Mouse (Mus musculus) hindbrain, embryonic 15.5 days (tissue): ENCODE data around the gene Fam92b. TPM values are rescaled to one million over a fixed set of nuclear protein-coding genes. Genes with fewer than 3 reads are reported as not detected.
A peak's percentile ranks its signal among the peaks of the same experiment; 100 is the strongest.

Experiments used
- ATAC-seq: fragments of 200-750 bp; cut with Nextera tagmentation; 2 replicates; pipeline ENCODE4 v1.8.0; 2017; ENCODE audit warnings: low read depth, moderate number of reproducible peaks, moderate TSS enrichment; ENCODE audit not compliant: low FRiP score
- H3K27ac ChIP-seq: fragments of 300-500 bp; sonication (generic); replicated peaks from 2 replicates; pipeline ENCODE4 v1.5.1; 2015; ENCODE audit warnings: mild to moderate bottlenecking, inconsistent platforms
- H3K27me3 ChIP-seq: fragments of 300-500 bp; sonication (generic); 2 replicates; pipeline ENCODE4 v1.6.1; 2015; ENCODE audit warnings: control low read depth, inconsistent platforms
- H3K36me3 ChIP-seq: fragments of 300-500 bp; sonication (generic); 2 replicates; pipeline ENCODE4 v1.6.1; 2015; ENCODE audit warnings: control low read depth, inconsistent platforms
- H3K4me1 ChIP-seq: fragments of 300-500 bp; sonication (generic); replicated peaks from 2 replicates; pipeline ENCODE4 v1.6.1; 2015; ENCODE audit warnings: control low read depth, inconsistent platforms
- H3K4me2 ChIP-seq: fragments of 300-500 bp; sonication (generic); 2 replicates; pipeline ENCODE4 v1.6.1; 2015; ENCODE audit warnings: moderate library complexity, mild to moderate bottlenecking, inconsistent platforms
- H3K4me3 ChIP-seq: fragments of 300-500 bp; sonication (generic); 2 replicates; pipeline ENCODE4 v1.5.1; 2015; ENCODE audit warnings: mild to moderate bottlenecking, inconsistent platforms
- H3K9ac ChIP-seq: fragments of 300-500 bp; sonication (generic); 2 replicates; pipeline ENCODE4 v1.6.1; 2015; ENCODE audit warnings: inconsistent platforms
- H3K9me3 ChIP-seq: fragments of 300-500 bp; sonication (generic); 2 replicates; pipeline ENCODE4 v1.6.1; 2016; ENCODE audit warnings: control low read depth, inconsistent platforms
- WGBS: fragments of 180-500 bp; shearing (Covaris S2); methylation state at CpG from one replicate; pipeline ENCODE4 v1.1.7; 2015; 5-methylcytosine and 5-hydroxymethylcytosine counted together
- polyA plus RNA-seq: library from polyadenylated mRNA; unstranded; fragments of >200 nt; fragmentation: Nextera tagmentation; extraction: Ambion mirVana; gene quantifications from 2 replicates; pipeline ENCODE4 v1.2.1, GENCODE M21; 2015

The Fam92b gene
- polyA plus RNA-seq, 1 experiment from 2014 or later = 2.2 TPM

DNA sequence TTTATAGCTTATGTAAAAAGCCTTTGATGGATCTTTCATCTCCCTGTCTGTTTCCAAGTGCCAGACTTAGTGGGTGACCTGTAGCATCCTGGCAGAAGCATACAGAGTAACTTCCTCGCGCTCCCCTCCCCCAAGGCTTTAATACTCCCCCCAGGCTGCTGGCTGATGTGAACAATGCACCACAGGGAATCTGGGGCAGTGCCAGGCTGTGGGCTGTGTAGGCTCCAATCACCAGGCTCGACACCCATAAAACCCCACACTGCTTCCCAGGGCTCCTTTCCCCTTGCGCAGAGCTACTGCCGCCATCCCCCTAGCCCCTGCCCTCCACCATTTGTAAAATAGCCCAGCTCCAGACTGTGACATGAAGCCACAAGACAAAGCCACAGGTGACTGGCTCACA lies 9.4 kb downstream of the Fam92b start:
- 0 out of 2 replicates have a peak, but pooled peaks have one; percentile 32 for ATAC-seq
- H3K4me1 ChIP-seq = peaks cover 17% of the 10 kb centered on the region
- 21% methylated on average over 5 of the region's 5 CpGs for WGBS
- no peak overlapping the region for H3K27ac ChIP-seq
- H3K4me3 ChIP-seq = no peak overlapping the region
- no peak overlapping the region for H3K9ac ChIP-seq
- H3K27me3 ChIP-seq = no peaks in the 10 kb centered on the region
- H3K36me3 ChIP-seq = no peaks in the 10 kb centered on the region
- H3K9me3 ChIP-seq = no peaks in the 10 kb centered on the region
- no peak overlapping the region for H3K4me2 ChIP-seq

DNA sequence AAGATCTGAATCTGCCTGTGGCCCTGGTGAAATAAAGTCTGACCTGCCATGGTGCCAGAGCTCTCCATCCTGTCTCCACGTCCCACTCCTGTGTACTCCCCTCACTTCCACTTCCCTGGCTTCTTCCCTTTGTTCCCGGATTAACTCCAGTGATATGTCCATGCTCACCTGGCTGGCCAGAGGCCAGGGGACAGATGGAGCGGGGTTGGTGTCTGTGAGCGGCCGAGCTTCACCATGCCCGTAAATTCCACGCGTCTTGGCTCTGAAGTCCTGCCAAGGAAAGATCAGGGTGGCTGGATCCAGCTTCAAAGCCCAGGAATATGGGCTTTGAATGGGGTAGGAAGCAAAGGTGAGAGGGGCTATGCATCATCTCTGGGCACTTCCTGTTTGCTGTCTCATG lies 10.1 kb downstream of the Fam92b start:
- Histone ChIP-seq H3K4me3 (no peak overlapping the region), H3K27ac (no peak overlapping the region), H3K4me1 (peaks cover 17% of the 10 kb centered on the region), H3K9me3 (no peaks in the 10 kb centered on the region), H3K36me3 (no peaks in the 10 kb centered on the region), H3K9ac (no peak overlapping the region), H3K4me2 (no peak overlapping the region), H3K27me3 (no peaks in the 10 kb centered on the region)
- 72% methylated on average over 8 of the region's 8 CpGs for WGBS
- no peak for ATAC-seq

DNA sequence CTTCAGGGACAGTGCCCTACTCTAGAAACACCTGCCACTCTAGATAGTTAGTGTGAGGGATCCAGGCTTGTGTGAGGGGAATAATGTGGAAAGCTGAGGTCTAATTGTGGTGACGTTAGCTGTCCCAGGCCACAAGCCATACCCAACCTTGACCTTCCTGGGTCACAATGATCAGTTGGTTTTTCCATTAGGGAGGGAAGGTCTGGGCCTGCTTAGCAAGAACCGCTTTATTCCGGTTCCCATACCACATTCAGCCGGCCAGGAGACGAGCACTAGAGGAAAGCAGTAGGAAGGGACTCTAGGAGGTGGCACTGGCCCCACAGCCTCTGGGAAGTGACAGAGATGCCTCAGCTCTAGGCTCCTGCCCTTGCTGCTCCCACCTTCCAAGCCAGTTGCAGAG lies 13.2 kb downstream of the Fam92b start:
- no peaks in the 10 kb centered on the region for H3K9me3 ChIP-seq
- H3K27me3 ChIP-seq = no peaks in the 10 kb centered on the region
- 88% methylated on average over 5 of the region's 5 CpGs for WGBS
- H3K4me3 ChIP-seq = no peak overlapping the region
- no peaks in the 10 kb centered on the region for H3K36me3 ChIP-seq
- ATAC-seq = no peak
- peaks cover 20% of the 10 kb centered on the region for H3K4me1 ChIP-seq
- no peak overlapping the region for H3K4me2 ChIP-seq
- no peak overlapping the region for H3K9ac ChIP-seq
- no peak overlapping the region for H3K27ac ChIP-seq

DNA sequence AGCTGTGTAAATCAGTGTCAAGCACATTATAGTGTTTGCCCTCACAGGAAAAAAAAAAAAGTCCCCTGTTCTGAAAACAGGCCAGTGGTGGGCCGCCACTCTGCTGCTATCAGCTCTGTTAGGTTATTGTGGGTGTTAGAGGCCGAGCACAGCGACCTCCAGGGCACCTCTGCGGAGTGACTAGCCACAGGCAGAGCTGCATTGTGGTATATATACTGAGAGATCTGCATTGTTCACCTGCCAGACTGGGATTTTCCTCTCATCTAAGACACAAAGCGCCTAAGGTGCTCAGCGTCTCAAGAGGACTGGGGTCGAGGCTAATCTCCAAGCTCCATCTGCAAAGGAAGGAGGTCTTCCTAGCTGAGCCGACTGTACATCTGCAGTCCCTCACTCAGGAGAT lies 13.9 kb downstream of the Fam92b start:
- no peak overlapping the region for H3K9ac ChIP-seq
- H3K36me3 ChIP-seq = no peaks in the 10 kb centered on the region
- no peak overlapping the region for H3K4me2 ChIP-seq
- no peak overlapping the region for H3K27ac ChIP-seq
- peaks cover 16% of the 10 kb centered on the region for H3K4me1 ChIP-seq
- no peak overlapping the region for H3K4me3 ChIP-seq
- 78% methylated on average over 8 of the region's 8 CpGs for WGBS
- no peaks in the 10 kb centered on the region for H3K9me3 ChIP-seq
- ATAC-seq = no peak
- H3K27me3 ChIP-seq = no peaks in the 10 kb centered on the region

DNA sequence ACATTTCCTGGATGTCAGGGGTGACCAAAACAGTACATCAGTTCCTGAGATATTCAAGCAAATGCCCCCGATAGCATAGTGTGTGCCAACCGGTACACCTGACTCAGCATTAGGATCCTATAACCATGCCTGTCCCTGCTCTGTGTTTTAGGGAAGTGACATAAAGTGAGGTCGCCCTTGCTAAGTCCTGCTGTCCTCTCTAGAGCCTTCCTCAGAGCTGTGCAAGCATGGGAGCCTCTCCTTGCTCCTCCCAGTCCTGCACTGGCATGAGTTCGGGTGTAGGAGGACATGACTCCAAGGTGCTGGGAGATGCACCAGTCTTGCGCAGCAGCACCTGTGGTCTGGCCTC lies 14.9 kb downstream of the Fam92b start:
- Histone ChIP-seq H3K36me3 (no peaks in the 10 kb centered on the region), H3K9ac (no peak overlapping the region), H3K4me2 (no peak overlapping the region), H3K9me3 (no peaks in the 10 kb centered on the region), H3K4me3 (no peak overlapping the region), H3K27me3 (no peaks in the 10 kb centered on the region), H3K4me1 (peaks cover 6% of the 10 kb centered on the region), H3K27ac (no peak overlapping the region)
- no peak for ATAC-seq
- 93% methylated on average over 5 of the region's 5 CpGs for WGBS

DNA sequence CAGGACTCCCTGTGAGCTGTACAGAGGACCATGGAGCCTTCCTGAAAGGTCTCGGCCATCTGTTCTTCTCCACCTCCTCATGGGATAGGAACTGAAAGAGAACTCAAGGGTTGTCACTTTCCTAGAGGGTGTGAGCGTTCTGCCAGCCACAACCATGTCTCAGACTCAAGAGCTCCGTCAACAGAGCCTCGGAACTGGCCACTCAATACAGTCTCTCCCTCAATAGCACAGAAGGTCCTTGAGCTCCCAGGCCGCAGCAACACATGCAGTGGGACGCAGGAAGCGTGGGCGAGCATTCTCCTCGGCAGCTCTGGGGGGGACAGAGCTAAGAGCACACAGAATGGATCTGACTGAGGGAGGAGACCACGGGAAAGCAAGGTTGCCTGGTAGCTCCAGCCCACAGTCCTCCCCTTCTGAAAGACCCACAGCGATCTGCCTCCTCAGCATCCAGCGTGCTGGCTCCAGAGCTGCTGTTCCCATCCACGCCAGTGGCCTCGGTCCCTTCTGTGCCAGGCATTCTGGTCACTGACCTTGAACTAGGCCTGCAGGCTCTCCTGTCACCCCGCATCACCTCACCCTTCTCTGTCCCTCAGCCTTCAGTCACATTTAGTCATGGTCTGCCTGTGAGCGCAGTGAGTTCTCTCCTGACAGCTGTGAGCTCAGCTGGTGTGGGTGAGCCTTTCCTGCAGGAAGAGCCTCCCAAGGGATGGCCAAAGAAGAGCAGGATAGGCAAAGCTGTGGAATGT lies 15.4 kb downstream of the Fam92b start:
- no peak overlapping the region for H3K4me3 ChIP-seq
- H3K36me3 ChIP-seq = no peaks in the 10 kb centered on the region
- no peak overlapping the region for H3K9ac ChIP-seq
- no peak overlapping the region for H3K4me2 ChIP-seq
- 73% methylated on average over 16 of the region's 16 CpGs for WGBS
- H3K9me3 ChIP-seq = no peaks in the 10 kb centered on the region
- no peak overlapping the region for H3K27ac ChIP-seq
- ATAC-seq = no peak
- H3K4me1 ChIP-seq = 0 out of 2 replicates have a peak, but pooled peaks cover 3% of the 10 kb centered on the region
- no peaks in the 10 kb centered on the region for H3K27me3 ChIP-seq

DNA sequence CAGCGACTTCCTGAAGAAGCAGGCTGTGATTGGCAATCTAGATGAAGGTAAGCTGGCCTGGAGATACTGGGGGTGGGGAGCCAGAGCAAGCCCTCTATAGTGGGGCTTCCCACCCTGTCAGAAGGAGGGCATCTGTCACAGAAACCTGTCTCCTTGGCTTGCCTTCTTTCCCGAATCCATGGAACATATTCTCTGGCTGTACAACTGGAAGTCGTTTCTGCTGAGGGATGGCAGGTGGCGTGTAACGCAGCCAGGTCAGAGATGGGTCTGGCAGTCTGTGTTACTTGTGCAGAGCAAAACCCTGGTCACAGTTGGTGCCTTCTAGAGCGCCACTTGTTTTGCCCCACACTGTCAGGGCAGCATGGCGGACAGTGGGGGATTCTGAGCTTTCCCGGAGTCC lies 16.9 kb downstream of the Fam92b start:
- Histone ChIP-seq H3K4me3 (no peak overlapping the region), H3K9ac (no peak overlapping the region), H3K9me3 (no peaks in the 10 kb centered on the region), H3K36me3 (0 out of 2 replicates have a peak, but pooled peaks cover 4% of the 10 kb centered on the region), H3K4me2 (no peak overlapping the region), H3K4me1 (0 out of 2 replicates have a peak, but pooled peaks cover 3% of the 10 kb centered on the region), H3K27me3 (no peaks in the 10 kb centered on the region), H3K27ac (0 out of 2 replicates have a peak overlapping the region, but pooled peaks have one; percentile 45)
- 81% methylated on average over 8 of the region's 8 CpGs for WGBS
- no peak for ATAC-seq

DNA sequence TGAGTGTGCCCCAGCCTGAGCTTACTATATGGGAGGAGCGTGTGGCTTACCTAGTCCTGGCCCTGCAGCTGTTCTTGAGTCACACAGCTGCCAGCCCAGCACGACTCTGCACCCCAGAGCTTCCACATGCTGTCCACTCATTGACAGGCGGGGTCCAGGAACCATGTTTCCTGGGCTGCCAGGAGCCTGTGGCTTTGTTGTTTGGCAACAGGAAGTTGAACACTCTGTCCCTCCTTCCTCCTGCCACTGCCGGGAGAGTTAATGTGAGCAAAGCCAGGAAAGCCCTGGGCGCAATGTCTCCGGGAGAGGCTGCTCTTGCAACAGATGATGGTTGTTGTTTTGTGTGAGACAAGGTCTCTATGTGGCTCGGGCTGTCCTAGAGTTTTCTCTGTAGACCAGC lies 24.6 kb downstream of the Fam92b start:
- Histone ChIP-seq H3K27ac (no peak overlapping the region), H3K9me3 (no peaks in the 10 kb centered on the region), H3K36me3 (peaks cover 13% of the 10 kb centered on the region; the same call in 1 of the 2 replicates), H3K27me3 (no peaks in the 10 kb centered on the region), H3K4me3 (no peak overlapping the region), H3K4me1 (0 out of 2 replicates have a peak, but pooled peaks cover 4% of the 10 kb centered on the region), H3K9ac (no peak overlapping the region), H3K4me2 (no peak overlapping the region)
- ATAC-seq = no peak
- 62% methylated on average over 7 of the region's 7 CpGs for WGBS

DNA sequence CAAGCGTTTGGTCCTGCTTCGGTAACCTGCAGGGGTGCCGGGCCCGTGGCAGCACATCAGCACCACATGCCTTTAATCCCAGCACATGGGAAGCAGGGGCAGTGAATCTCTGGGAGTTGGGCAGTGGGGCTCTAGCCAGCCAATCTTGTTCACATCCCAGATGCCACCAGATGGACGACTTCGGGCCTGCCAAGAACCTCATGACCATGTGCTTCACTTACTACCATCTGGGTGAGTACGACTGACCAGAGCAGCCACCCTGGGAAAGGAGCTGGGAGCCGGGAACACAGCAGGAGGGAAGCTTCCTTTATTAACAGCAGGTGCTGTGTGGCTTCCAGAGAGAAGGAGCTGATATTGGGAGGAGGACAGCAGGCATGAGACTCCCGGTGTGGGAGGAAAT lies 26.1 kb downstream of the Fam92b start:
- H3K9me3 ChIP-seq = no peaks in the 10 kb centered on the region
- H3K4me2 ChIP-seq = no peak overlapping the region
- no peak for ATAC-seq
- peaks cover 9% of the 10 kb centered on the region; the same call in 1 of the 2 replicates for H3K36me3 ChIP-seq
- no peak overlapping the region for H3K4me3 ChIP-seq
- no peak overlapping the region for H3K9ac ChIP-seq
- no peak overlapping the region for H3K27ac ChIP-seq
- H3K4me1 ChIP-seq = 0 out of 2 replicates have a peak, but pooled peaks cover 4% of the 10 kb centered on the region
- H3K27me3 ChIP-seq = no peaks in the 10 kb centered on the region
- 65% methylated on average over 9 of the region's 9 CpGs for WGBS

DNA sequence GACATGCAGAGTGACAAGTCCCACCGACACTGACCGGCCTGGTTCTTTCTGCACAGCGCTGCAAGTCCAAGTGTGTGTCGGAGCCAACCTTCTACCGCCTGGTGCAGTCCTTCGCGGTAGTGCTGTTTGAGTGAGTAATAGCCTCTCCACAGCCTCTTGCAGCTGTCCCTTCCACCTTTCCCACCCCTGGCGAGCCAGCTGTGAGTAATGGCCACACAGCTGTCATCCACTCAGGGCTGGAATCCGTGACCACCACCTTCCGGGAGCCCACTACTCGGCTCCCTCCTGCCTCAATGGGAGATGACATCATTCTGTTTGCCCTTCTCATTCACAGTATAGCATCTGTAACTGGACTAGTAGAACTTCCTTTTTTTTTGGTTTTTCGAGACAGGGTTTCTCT lies 27.2 kb downstream of the Fam92b start:
- Histone ChIP-seq H3K4me2 (no peak overlapping the region), H3K9ac (no peak overlapping the region), H3K36me3 (peaks cover 9% of the 10 kb centered on the region; the same call in 1 of the 2 replicates), H3K9me3 (no peaks in the 10 kb centered on the region), H3K27me3 (no peaks in the 10 kb centered on the region), H3K27ac (no peak overlapping the region), H3K4me1 (peaks cover 10% of the 10 kb centered on the region), H3K4me3 (no peak overlapping the region)
- 80% methylated on average over 12 of the region's 12 CpGs for WGBS
- no peak for ATAC-seq

DNA sequence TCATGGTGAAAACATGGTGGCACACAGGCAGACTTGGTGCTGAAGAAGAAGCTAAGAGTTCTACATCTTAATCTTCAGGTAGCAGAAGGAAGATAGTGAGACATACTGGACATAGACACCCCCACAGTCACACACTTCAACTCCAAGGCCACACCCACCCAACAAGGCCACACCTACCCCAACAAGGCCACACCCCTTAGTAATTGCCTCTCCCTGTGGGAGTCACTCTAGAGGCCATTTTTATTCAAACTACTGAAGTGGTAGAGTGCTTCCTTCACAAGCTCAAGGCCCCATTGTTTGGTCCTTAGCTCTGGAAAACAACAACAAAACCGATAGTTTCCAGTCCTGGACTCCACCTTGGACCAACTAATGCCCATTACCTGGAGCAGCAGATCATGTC lies 31.2 kb downstream of the Fam92b start:
- Histone ChIP-seq H3K27ac (no peak overlapping the region), H3K27me3 (no peaks in the 10 kb centered on the region), H3K36me3 (no peaks in the 10 kb centered on the region), H3K4me1 (peaks cover 22% of the 10 kb centered on the region), H3K9me3 (no peaks in the 10 kb centered on the region), H3K9ac (no peak overlapping the region), H3K4me3 (no peak overlapping the region), H3K4me2 (no peak overlapping the region)
- 76% methylated on average over 1 of the region's 1 CpGs for WGBS
- no peak for ATAC-seq

DNA sequence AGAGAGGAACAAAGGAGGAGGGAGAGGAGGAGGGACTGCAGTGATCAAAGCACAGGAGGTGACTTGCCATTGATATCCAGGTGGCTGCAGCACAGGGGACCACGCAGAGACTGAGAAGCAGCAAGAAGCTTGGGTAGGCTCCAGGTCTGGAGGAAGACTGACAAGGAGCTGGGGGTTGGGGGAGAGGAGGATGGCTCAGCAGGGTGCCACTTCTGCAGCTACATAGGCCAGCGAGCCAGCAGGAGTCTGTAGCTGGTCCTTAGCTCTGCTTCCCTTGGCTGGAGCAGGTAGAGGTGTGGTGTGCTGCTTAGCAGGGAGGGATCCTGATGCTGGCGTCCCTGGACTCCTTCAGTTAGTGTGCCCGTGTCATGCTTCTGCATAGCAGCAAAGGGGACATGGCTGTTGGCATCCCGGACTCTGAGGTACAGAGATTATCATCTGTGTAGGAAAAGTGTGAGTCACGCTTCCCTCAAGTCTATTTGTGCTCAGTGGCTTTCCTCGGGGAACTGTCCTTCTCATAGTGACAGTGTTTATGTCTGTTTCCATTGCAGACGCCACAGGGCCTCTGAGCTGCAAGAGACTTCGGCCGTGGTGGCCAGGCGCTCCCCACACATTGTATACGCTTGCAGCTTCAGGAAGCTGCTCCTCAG lies 32.5 kb downstream of the Fam92b start:
- H3K27ac ChIP-seq = peak overlapping the region; percentile 76
- H3K4me1 ChIP-seq = peaks cover 22% of the 10 kb centered on the region
- no peaks in the 10 kb centered on the region for H3K9me3 ChIP-seq
- no peak overlapping the region for H3K9ac ChIP-seq
- peak; percentile 49; the same call in 1 of the 2 replicates for ATAC-seq
- no peak overlapping the region for H3K4me3 ChIP-seq
- no peaks in the 10 kb centered on the region for H3K27me3 ChIP-seq
- H3K36me3 ChIP-seq = no peaks in the 10 kb centered on the region
- 50% methylated on average over 12 of the region's 12 CpGs for WGBS
- 0 out of 2 replicates have a peak overlapping the region, but pooled peaks have one; percentile 12 for H3K4me2 ChIP-seq
